Mouse (Mus musculus): ENCODE data around the gene Gm10135. TPM values are rescaled to one million over a fixed set of nuclear protein-coding genes. Genes with fewer than 3 reads are reported as not detected.

The Gm10135 gene
- polyA plus RNA-seq, 1 experiment from 2014 or later = not detected

GRCm38 (mm10) chr5:72984091-72984490 lies 9.6 kb upstream of the Gm10135 start:
- 5% methylated on average over 2 of the region's 2 CpGs for WGBS
- ATAC-seq (replicated peaks; ENCODE audit: low FRiP score) = no peak
- H3K36me3 ChIP-seq (ENCODE audit: control insufficient read depth, insufficient read depth, low read length) = 0 out of 2 replicates have a peak, but pooled peaks cover 2% of the 10 kb centered on the region
- no peak overlapping the region for H3K4me3 ChIP-seq (ENCODE audit: low read depth, low read length)
- no peak for DNase-seq (ENCODE audit: low spot score)
- no peak overlapping the region for H3K9ac ChIP-seq (ENCODE audit: low read depth, low read length)
- no peaks in the 10 kb centered on the region for H3K9me3 ChIP-seq (ENCODE audit: control insufficient read depth, low read length)
- no peak overlapping the region for H3K27ac ChIP-seq (ENCODE audit: low read depth, low read length)
- no peaks in the 10 kb centered on the region for H3K27me3 ChIP-seq (replicated peaks; ENCODE audit: control insufficient read depth, insufficient read depth, low read length)
- no peak overlapping the region for H3K4me2 ChIP-seq
- no peaks in the 10 kb centered on the region for H3K4me1 ChIP-seq (replicated peaks; ENCODE audit: control insufficient read depth, insufficient read depth, low read length)

GRCm38 (mm10) chr5:72976539-72976938 lies 2.0 kb upstream of the Gm10135 start:
- Histone ChIP-seq H3K4me1 (replicated peaks; ENCODE audit: control insufficient read depth, insufficient read depth, low read length) (no peaks in the 10 kb centered on the region), H3K4me2 (no peak overlapping the region), H3K9ac (ENCODE audit: low read depth, low read length) (no peak overlapping the region), H3K27ac (ENCODE audit: low read depth, low read length) (no peak overlapping the region), H3K36me3 (ENCODE audit: control insufficient read depth, insufficient read depth, low read length) (peaks cover 10% of the 10 kb centered on the region), H3K4me3 (ENCODE audit: low read depth, low read length) (no peak overlapping the region), H3K27me3 (replicated peaks; ENCODE audit: control insufficient read depth, insufficient read depth, low read length) (no peaks in the 10 kb centered on the region), H3K9me3 (ENCODE audit: control insufficient read depth, low read length) (no peaks in the 10 kb centered on the region)
- ATAC-seq (replicated peaks; ENCODE audit: low FRiP score) (no peak), DNase-seq (ENCODE audit: low spot score) (no peak)
- WGBS = 83% methylated on average over 4 of the region's 4 CpGs

- Histone ChIP-seq H3K9me3 (ENCODE audit: control insufficient read depth, low read length) (no peaks in the 10 kb centered on the region), H3K4me1 (replicated peaks; ENCODE audit: control insufficient read depth, insufficient read depth, low read length) (no peaks in the 10 kb centered on the region), H3K9ac (ENCODE audit: low read depth, low read length) (no peak overlapping the region), H3K4me3 (ENCODE audit: low read depth, low read length) (no peak overlapping the region), H3K36me3 (ENCODE audit: control insufficient read depth, insufficient read depth, low read length) (peaks cover 10% of the 10 kb centered on the region), H3K4me2 (no peak overlapping the region), H3K27ac (ENCODE audit: low read depth, low read length) (no peak overlapping the region), H3K27me3 (replicated peaks; ENCODE audit: control insufficient read depth, insufficient read depth, low read length) (no peaks in the 10 kb centered on the region)
- 90% methylated on average over 6 of the region's 6 CpGs for WGBS
- ATAC-seq (replicated peaks; ENCODE audit: low FRiP score) (no peak), DNase-seq (ENCODE audit: low spot score) (no peak)
These were observed 1.5 kb upstream of the Gm10135 start for GRCm38 (mm10) chr5:72975996-72976395.

- DNase-seq (ENCODE audit: low spot score) (no peak), ATAC-seq (replicated peaks; ENCODE audit: low FRiP score) (no peak)
- no peak overlapping the region for H3K9ac ChIP-seq (ENCODE audit: low read depth, low read length)
- no peak overlapping the region for H3K4me2 ChIP-seq
- peaks cover 10% of the 10 kb centered on the region for H3K36me3 ChIP-seq (ENCODE audit: control insufficient read depth, insufficient read depth, low read length)
- H3K4me1 ChIP-seq (replicated peaks; ENCODE audit: control insufficient read depth, insufficient read depth, low read length) = no peaks in the 10 kb centered on the region
- no peaks in the 10 kb centered on the region for H3K27me3 ChIP-seq (replicated peaks; ENCODE audit: control insufficient read depth, insufficient read depth, low read length)
- H3K4me3 ChIP-seq (ENCODE audit: low read depth, low read length) = no peak overlapping the region
- 71% methylated on average over 5 of the region's 5 CpGs for WGBS
- no peaks in the 10 kb centered on the region for H3K9me3 ChIP-seq (ENCODE audit: control insufficient read depth, low read length)
- H3K27ac ChIP-seq (ENCODE audit: low read depth, low read length) = no peak overlapping the region
These were observed 1.6 kb downstream of the Gm10135 start for GRCm38 (mm10) chr5:72972934-72973333.

GRCm38 (mm10) chr5:72972435-72972834 lies 2.1 kb downstream of the Gm10135 start:
- Histone ChIP-seq H3K9ac (ENCODE audit: low read depth, low read length) (no peak overlapping the region), H3K4me1 (replicated peaks; ENCODE audit: control insufficient read depth, insufficient read depth, low read length) (no peaks in the 10 kb centered on the region), H3K4me2 (no peak overlapping the region), H3K27ac (ENCODE audit: low read depth, low read length) (no peak overlapping the region), H3K36me3 (ENCODE audit: control insufficient read depth, insufficient read depth, low read length) (peaks cover 10% of the 10 kb centered on the region), H3K27me3 (replicated peaks; ENCODE audit: control insufficient read depth, insufficient read depth, low read length) (no peaks in the 10 kb centered on the region), H3K9me3 (ENCODE audit: control insufficient read depth, low read length) (no peaks in the 10 kb centered on the region), H3K4me3 (ENCODE audit: low read depth, low read length) (no peak overlapping the region)
- DNase-seq (ENCODE audit: low spot score) = no peak
- no peak for ATAC-seq (replicated peaks; ENCODE audit: low FRiP score)
- WGBS = 85% methylated on average over 4 of the region's 4 CpGs

- DNase-seq (ENCODE audit: low spot score) (no peak), ATAC-seq (replicated peaks; ENCODE audit: low FRiP score) (no peak)
- WGBS = 84% methylated on average over 3 of the region's 3 CpGs
- no peak overlapping the region for H3K9ac ChIP-seq (ENCODE audit: low read depth, low read length)
- H3K4me3 ChIP-seq (ENCODE audit: low read depth, low read length) = no peak overlapping the region
- no peaks in the 10 kb centered on the region for H3K27me3 ChIP-seq (replicated peaks; ENCODE audit: control insufficient read depth, insufficient read depth, low read length)
- no peak overlapping the region for H3K4me2 ChIP-seq
- H3K27ac ChIP-seq (ENCODE audit: low read depth, low read length) = no peak overlapping the region
- peaks cover 5% of the 10 kb centered on the region; the same call in 1 of the 2 replicates for H3K36me3 ChIP-seq (ENCODE audit: control insufficient read depth, insufficient read depth, low read length)
- no peaks in the 10 kb centered on the region for H3K9me3 ChIP-seq (ENCODE audit: control insufficient read depth, low read length)
- no peaks in the 10 kb centered on the region for H3K4me1 ChIP-seq (replicated peaks; ENCODE audit: control insufficient read depth, insufficient read depth, low read length)
These were observed 8.8 kb downstream of the Gm10135 start for GRCm38 (mm10) chr5:72965706-72966105.

GRCm38 (mm10) chr5:72960096-72960495 lies 14.4 kb downstream of the Gm10135 start:
- H3K4me3 ChIP-seq (ENCODE audit: low read depth, low read length) = no peak overlapping the region
- H3K9ac ChIP-seq (ENCODE audit: low read depth, low read length) = no peak overlapping the region
- DNase-seq (ENCODE audit: low spot score) (no peak), ATAC-seq (replicated peaks; ENCODE audit: low FRiP score) (no peak)
- H3K27ac ChIP-seq (ENCODE audit: low read depth, low read length) = no peak overlapping the region
- H3K4me1 ChIP-seq (replicated peaks; ENCODE audit: control insufficient read depth, insufficient read depth, low read length) = no peaks in the 10 kb centered on the region
- H3K36me3 ChIP-seq (ENCODE audit: control insufficient read depth, insufficient read depth, low read length) = 0 out of 2 replicates have a peak, but pooled peaks cover 5% of the 10 kb centered on the region
- no peaks in the 10 kb centered on the region for H3K9me3 ChIP-seq (ENCODE audit: control insufficient read depth, low read length)
- WGBS = 80% methylated on average over 6 of the region's 6 CpGs
- no peak overlapping the region for H3K4me2 ChIP-seq
- no peaks in the 10 kb centered on the region for H3K27me3 ChIP-seq (replicated peaks; ENCODE audit: control insufficient read depth, insufficient read depth, low read length)

- Histone ChIP-seq H3K9me3 (ENCODE audit: control insufficient read depth, low read length) (no peaks in the 10 kb centered on the region), H3K36me3 (ENCODE audit: control insufficient read depth, insufficient read depth, low read length) (0 out of 2 replicates have a peak, but pooled peaks cover 2% of the 10 kb centered on the region), H3K4me1 (replicated peaks; ENCODE audit: control insufficient read depth, insufficient read depth, low read length) (no peaks in the 10 kb centered on the region), H3K27ac (ENCODE audit: low read depth, low read length) (no peak overlapping the region), H3K4me2 (no peak overlapping the region), H3K4me3 (ENCODE audit: low read depth, low read length) (no peak overlapping the region), H3K9ac (ENCODE audit: low read depth, low read length) (no peak overlapping the region), H3K27me3 (replicated peaks; ENCODE audit: control insufficient read depth, insufficient read depth, low read length) (no peaks in the 10 kb centered on the region)
- 92% methylated on average over 17 of the region's 17 CpGs for WGBS
- DNase-seq (ENCODE audit: low spot score) = no peak
- ATAC-seq (replicated peaks; ENCODE audit: low FRiP score) = no peak
These were observed 17.2 kb downstream of the Gm10135 start for GRCm38 (mm10) chr5:72957281-72957680.

- ATAC-seq (replicated peaks; ENCODE audit: low FRiP score) (no peak), DNase-seq (ENCODE audit: low spot score) (no peak)
- Histone ChIP-seq H3K27me3 (replicated peaks; ENCODE audit: control insufficient read depth, insufficient read depth, low read length) (no peaks in the 10 kb centered on the region), H3K4me2 (no peak overlapping the region), H3K9me3 (ENCODE audit: control insufficient read depth, low read length) (no peaks in the 10 kb centered on the region), H3K36me3 (ENCODE audit: control insufficient read depth, insufficient read depth, low read length) (peaks cover 2% of the 10 kb centered on the region; the same call in 1 of the 2 replicates), H3K4me3 (ENCODE audit: low read depth, low read length) (no peak overlapping the region), H3K9ac (ENCODE audit: low read depth, low read length) (no peak overlapping the region), H3K4me1 (replicated peaks; ENCODE audit: control insufficient read depth, insufficient read depth, low read length) (no peaks in the 10 kb centered on the region), H3K27ac (ENCODE audit: low read depth, low read length) (no peak overlapping the region)
- WGBS = 76% methylated on average over 3 of the region's 3 CpGs
These were observed 20.4 kb downstream of the Gm10135 start for GRCm38 (mm10) chr5:72953996-72954604.
